Mouse (Mus musculus) limb, embryonic 13.5 days (tissue): ENCODE data around the gene Olfr1389. TPM values are rescaled to one million over a fixed set of nuclear protein-coding genes. Genes with fewer than 3 reads are reported as not detected.

ENCODE experiments used
- polyA plus RNA-seq: library from polyadenylated mRNA; unstranded; fragments of >200 nt; fragmentation: Nextera tagmentation; extraction: Ambion mirVana; gene quantifications from 2 replicates; pipeline ENCODE4 v1.2.1, GENCODE M21; 2015

Olfr1389 gene
- polyA plus RNA-seq, 1 experiment from 2014 or later = not detected

Other genes starting within 250 kb of the Olfr1389 start
- gene Btnl9, start 235.9 kb upstream of the Olfr1389 start, polyA plus RNA-seq = 1.0 and 1.5 TPM in 2 replicates
- gene Zfp62, start 219.8 kb upstream of the Olfr1389 start, polyA plus RNA-seq = 44.5 and 48.8 TPM in 2 replicates
- 56.3 and 60.7 TPM in 2 replicates for gene Mgat1, start 178.9 kb upstream of the Olfr1389 start, polyA plus RNA-seq
- not detected in 2 replicates for gene Olfr1393, start 144.8 kb upstream of the Olfr1389 start, polyA plus RNA-seq
- 0.06 TPM in 1 of 2 replicates, not detected in the other for gene Olfr1392, start 137.8 kb upstream of the Olfr1389 start, polyA plus RNA-seq
- not detected in 2 replicates for gene Olfr10, start 118.3 kb upstream of the Olfr1389 start, polyA plus RNA-seq
- gene Olfr1391, start 100.3 kb upstream of the Olfr1389 start, polyA plus RNA-seq = not detected in 2 replicates
- not detected in 2 replicates for gene Olfr1390, start 87.9 kb upstream of the Olfr1389 start, polyA plus RNA-seq
- gene Olfr1388, start 13.6 kb downstream of the Olfr1389 start, polyA plus RNA-seq = 0.06 TPM in 1 of 2 replicates, not detected in the other
- not detected in 2 replicates for gene Olfr1387, start 32.3 kb downstream of the Olfr1389 start, polyA plus RNA-seq
- gene Olfr1386, start 42.0 kb downstream of the Olfr1389 start, polyA plus RNA-seq = not detected in 2 replicates
- 0.04 TPM in 1 of 2 replicates, not detected in the other for gene Olfr1385, start 66.0 kb downstream of the Olfr1389 start, polyA plus RNA-seq
- gene Olfr1384, start 83.7 kb downstream of the Olfr1389 start, polyA plus RNA-seq = not detected in 2 replicates
- not detected in 2 replicates for gene Olfr1383, start 96.6 kb downstream of the Olfr1389 start, polyA plus RNA-seq
- gene Olfr1382, start 105.2 kb downstream of the Olfr1389 start, polyA plus RNA-seq = not detected in 2 replicates
- not detected in 2 replicates for gene Olfr1381, start 120.4 kb downstream of the Olfr1389 start, polyA plus RNA-seq
- gene Olfr1380, start 133.8 kb downstream of the Olfr1389 start, polyA plus RNA-seq = not detected in 2 replicates
- gene Flt4, start 186.2 kb downstream of the Olfr1389 start, polyA plus RNA-seq = 4.2 and 4.3 TPM in 2 replicates
- not detected in 2 replicates for gene Scgb3a1, start 240.5 kb downstream of the Olfr1389 start, polyA plus RNA-seq